Mouse (Mus musculus): ENCODE measurements around the gene Taf3. TPM values are rescaled to one million over a fixed set of nuclear protein-coding genes. Genes with fewer than 3 reads are reported as not detected.

Gene Taf3
- polyA plus RNA-seq, 1 experiment from 2014 or later, result 13.6 TPM

- H3K36me3 ChIP-seq, result no peaks in the 10 kb centered on the region
- H3K9me3 ChIP-seq, result no peaks in the 10 kb centered on the region
- H3K4me3 ChIP-seq, result peak overlapping the region; percentile 54
- peak; percentile 62 for DNase-seq (ENCODE audit: low spot score)
- H3K4me1 ChIP-seq (replicated peaks), result peaks cover 57% of the 10 kb centered on the region
- no peak overlapping the region for H3K27ac ChIP-seq
- under 1% methylated on average over 43 of the region's 43 CpGs for WGBS
- H3K27me3 ChIP-seq (ENCODE audit: insufficient read depth, poor library complexity, severe bottlenecking), result peaks cover 93% of the 10 kb centered on the region
These were observed 165.2 kb downstream of the Taf3 start for GRCm38 (mm10) chr2:9882926-9883802.

- H3K4me3 ChIP-seq, result peak overlapping the region; percentile 54
- peaks cover 93% of the 10 kb centered on the region for H3K27me3 ChIP-seq (ENCODE audit: insufficient read depth, poor library complexity, severe bottlenecking)
- H3K36me3 ChIP-seq, result no peaks in the 10 kb centered on the region
- WGBS, result 0% methylated on average over 39 of the region's 39 CpGs
- no peaks in the 10 kb centered on the region for H3K9me3 ChIP-seq
- H3K4me1 ChIP-seq (replicated peaks), result peaks cover 60% of the 10 kb centered on the region
- DNase-seq (ENCODE audit: low spot score), result peak; percentile 64
- H3K27ac ChIP-seq, result peak overlapping the region; percentile 70
These were observed 165.9 kb downstream of the Taf3 start for GRCm38 (mm10) chr2:9882371-9882925.

GRCm38 (mm10) chr2:9881611-9882023 lies 166.8 kb downstream of the Taf3 start:
- H3K36me3 ChIP-seq, result no peaks in the 10 kb centered on the region
- no peaks in the 10 kb centered on the region for H3K9me3 ChIP-seq
- peak; percentile 65 for DNase-seq (ENCODE audit: low spot score)
- peaks cover 66% of the 10 kb centered on the region for H3K4me1 ChIP-seq (replicated peaks)
- H3K4me3 ChIP-seq, result peak overlapping the region; percentile 54
- H3K27ac ChIP-seq, result peak overlapping the region; percentile 79
- WGBS, result under 1% methylated on average over 13 of the region's 13 CpGs
- H3K27me3 ChIP-seq (ENCODE audit: insufficient read depth, poor library complexity, severe bottlenecking), result peaks cover 93% of the 10 kb centered on the region

GRCm38 (mm10) chr2:9881051-9881591 lies 167.3 kb downstream of the Taf3 start, which contains the start of gene 4930412O13Rik:
TSS of gene 4930412O13Rik (plus strand) at chr2:9881252.
- Histone ChIP-seq H3K4me1 (replicated peaks) (peaks cover 66% of the 10 kb centered on the region), H3K4me3 (peak within 1 kb of the TSS; percentile 61), H3K27me3 (ENCODE audit: insufficient read depth, poor library complexity, severe bottlenecking) (peaks cover 93% of the 10 kb centered on the region), H3K36me3 (no peaks in the 10 kb centered on the region), H3K9me3 (no peaks in the 10 kb centered on the region), H3K27ac (peak within 1 kb of the TSS; percentile 79)
- DNase-seq (ENCODE audit: low spot score), result peak; percentile 71
- 0% methylated on average over 34 of the region's 35 CpGs for WGBS

GRCm38 (mm10) chr2:9880271-9880670 lies 168.1 kb downstream of the Taf3 start:
- H3K4me3 ChIP-seq, result 0 out of 2 replicates have a peak overlapping the region, but pooled peaks have one; percentile 61
- DNase-seq (ENCODE audit: low spot score), result no peak
- H3K36me3 ChIP-seq, result no peaks in the 10 kb centered on the region

GRCm38 (mm10) chr2:9879493-9879892 lies 168.9 kb downstream of the Taf3 start:
- H3K4me1 ChIP-seq (replicated peaks), result peaks cover 71% of the 10 kb centered on the region
- WGBS, result under 1% methylated on average over 21 of the region's 21 CpGs

More at GRCm38 (mm10) chr2:9880271-9880670, 168.1 kb downstream of the Taf3 start:
- WGBS, result 3% methylated on average over 11 of the region's 11 CpGs
- H3K9me3 ChIP-seq, result no peaks in the 10 kb centered on the region
- H3K27ac ChIP-seq, result no peak overlapping the region
- peaks cover 93% of the 10 kb centered on the region for H3K27me3 ChIP-seq (ENCODE audit: insufficient read depth, poor library complexity, severe bottlenecking)
- peaks cover 66% of the 10 kb centered on the region for H3K4me1 ChIP-seq (replicated peaks)

GRCm38 (mm10) chr2:9879092-9879491 lies 169.3 kb downstream of the Taf3 start:
- Histone ChIP-seq H3K4me1 (replicated peaks) (peaks cover 73% of the 10 kb centered on the region), H3K4me3 (peak overlapping the region; percentile 61)
- DNase-seq (ENCODE audit: low spot score), result no peak

More at GRCm38 (mm10) chr2:9879493-9879892, 168.9 kb downstream of the Taf3 start:
- Histone ChIP-seq H3K9me3 (no peaks in the 10 kb centered on the region), H3K27ac (no peak overlapping the region), H3K27me3 (ENCODE audit: insufficient read depth, poor library complexity, severe bottlenecking) (peaks cover 93% of the 10 kb centered on the region), H3K4me3 (peak overlapping the region; percentile 61), H3K36me3 (no peaks in the 10 kb centered on the region)
- peak; percentile 96 for DNase-seq (ENCODE audit: low spot score)

GRCm38 (mm10) chr2:9878564-9879081 lies 169.8 kb downstream of the Taf3 start:
- Histone ChIP-seq H3K27ac (peak overlapping the region; percentile 40), H3K4me1 (replicated peaks) (peaks cover 68% of the 10 kb centered on the region), H3K27me3 (ENCODE audit: insufficient read depth, poor library complexity, severe bottlenecking) (peaks cover 93% of the 10 kb centered on the region), H3K4me3 (peak overlapping the region; percentile 61), H3K36me3 (no peaks in the 10 kb centered on the region), H3K9me3 (no peaks in the 10 kb centered on the region)
- DNase-seq (ENCODE audit: low spot score), result peak; percentile 78
- under 1% methylated on average over 33 of the region's 33 CpGs for WGBS

More at GRCm38 (mm10) chr2:9879092-9879491, 169.3 kb downstream of the Taf3 start:
- H3K27me3 ChIP-seq (ENCODE audit: insufficient read depth, poor library complexity, severe bottlenecking), result peaks cover 93% of the 10 kb centered on the region
- H3K36me3 ChIP-seq, result no peaks in the 10 kb centered on the region
- H3K9me3 ChIP-seq, result no peaks in the 10 kb centered on the region
- no peak overlapping the region for H3K27ac ChIP-seq
- under 1% methylated on average over 22 of the region's 22 CpGs for WGBS

- H3K27ac ChIP-seq, result peak overlapping the region; percentile 56
- no peaks in the 10 kb centered on the region for H3K9me3 ChIP-seq
- under 1% methylated on average over 19 of the region's 19 CpGs for WGBS
- no peaks in the 10 kb centered on the region for H3K36me3 ChIP-seq
- H3K4me1 ChIP-seq (replicated peaks), result peaks cover 63% of the 10 kb centered on the region
- DNase-seq (ENCODE audit: low spot score), result peak; percentile 40
- H3K4me3 ChIP-seq, result peak overlapping the region; percentile 61
- H3K27me3 ChIP-seq (ENCODE audit: insufficient read depth, poor library complexity, severe bottlenecking), result peaks cover 93% of the 10 kb centered on the region
These were observed 170.3 kb downstream of the Taf3 start for GRCm38 (mm10) chr2:9877966-9878563.

- Histone ChIP-seq H3K4me1 (replicated peaks) (peaks cover 61% of the 10 kb centered on the region), H3K4me3 (peak overlapping the region; percentile 61), H3K27me3 (ENCODE audit: insufficient read depth, poor library complexity, severe bottlenecking) (peaks cover 93% of the 10 kb centered on the region), H3K36me3 (no peaks in the 10 kb centered on the region), H3K27ac (peak overlapping the region; percentile 54; the same call in 1 of the 2 replicates), H3K9me3 (no peaks in the 10 kb centered on the region)
- DNase-seq (ENCODE audit: low spot score), result no peak
- under 1% methylated on average over 35 of the region's 35 CpGs for WGBS
These were observed 171.1 kb downstream of the Taf3 start for GRCm38 (mm10) chr2:9877326-9877690.

GRCm38 (mm10) chr2:9876621-9877325 lies 171.6 kb downstream of the Taf3 start:
- no peaks in the 10 kb centered on the region for H3K36me3 ChIP-seq
- H3K9me3 ChIP-seq, result no peaks in the 10 kb centered on the region
- under 1% methylated on average over 31 of the region's 31 CpGs for WGBS
- peaks cover 61% of the 10 kb centered on the region for H3K4me1 ChIP-seq (replicated peaks)
- peaks cover 93% of the 10 kb centered on the region for H3K27me3 ChIP-seq (ENCODE audit: insufficient read depth, poor library complexity, severe bottlenecking)
- peak overlapping the region; percentile 61 for H3K4me3 ChIP-seq
- DNase-seq (ENCODE audit: low spot score), result peak; percentile 60
- peak overlapping the region; percentile 54; the same call in 1 of the 2 replicates for H3K27ac ChIP-seq

All from hindbrain, embryonic 10.5 days (tissue).